Mouse (Mus musculus) cerebellum, postnatal 36 days (tissue): ENCODE measurements around the gene Cyp2c66.
"Not testable (repeated sequence)": the region's sequence is repeated elsewhere in the genome, so short reads cannot be mapped to it uniquely, and the experiment has no call there.

Experiments used
- DNase-seq, 2 experiments: peaks; one replicate each; pipeline ENCODE4 v3.0.0; 2021 to 2022; ENCODE audit warnings: mixed read lengths in 2 of 2

Gene Cyp2c66

DNA sequence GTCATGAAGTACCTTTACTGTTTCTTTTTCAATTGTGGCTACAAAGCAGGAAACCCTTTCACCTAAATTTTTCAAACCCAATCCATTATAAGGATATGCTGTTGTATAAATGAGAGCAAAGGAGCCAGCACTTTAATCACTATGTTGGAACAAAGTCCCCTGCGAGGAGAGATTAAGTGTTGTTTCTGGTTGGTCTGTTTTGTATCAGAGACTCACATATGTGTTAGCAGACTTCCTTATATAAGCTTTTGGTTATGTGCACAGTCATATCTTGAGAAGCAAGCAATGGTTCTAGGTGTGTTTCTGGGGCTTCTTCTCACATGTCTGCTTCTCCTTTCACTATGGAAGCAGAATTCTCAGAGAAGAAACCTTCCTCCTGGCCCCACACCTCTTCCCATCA is at the start of gene Cyp2c66:
Gene Cyp2c66, plus strand, starts transcription at position 255 of the 400 bp plus-strand sequence.
- DNase-seq, result no peak

GRCm38 (mm10) chr19:39098779-39099178 is 14.9 kb upstream of the Cyp2c66 start:
- not testable (repeated sequence) for DNase-seq

- DNase-seq, result not testable (repeated sequence)
Observed at GRCm38 (mm10) chr19:39156836-39157235, 43.1 kb downstream of the Cyp2c66 start.
